In genomic region chr9:72655602-72656001, GRCm38 (mm10) we compare ENCODE assay signal across 10 mouse cellular contexts. TPM values are rescaled to one million over a fixed set of nuclear protein-coding genes. Genes with fewer than 3 reads are reported as not detected.
DNase-seq lines count a peak whose midpoint lies in the region; ATAC-seq lines count a peak whose summit lies in the region.
"Had no signal": no experiment of that assay in that cellular context is flagged by ENCODE, and none has a peak within 500 bp of the region (broad histone marks: within the 10 kb centered on the region; RNA-seq: fewer than 3 reads in every experiment).

No protein-coding gene starts in this region.

- H3K4me3 ChIP-seq in heart, embryonic 16.5 days (ENCODE audit: low read length) = no peak overlapping the region
- no peak overlapping the region for H3K4me3 ChIP-seq in embryonic facial prominence, embryonic 10.5 days
- H3K4me3 ChIP-seq in limb, embryonic 12.5 days (replicated peaks) = no peak overlapping the region
- H3K4me3 ChIP-seq: hindbrain, embryonic 13.5 days; neural tube, embryonic 15.5 days had no signal

- H3K9me3 ChIP-seq in heart, embryonic 16.5 days (replicated peaks; ENCODE audit: control insufficient read depth, low read length) = no peaks in the 10 kb centered on the region
- H3K9me3 ChIP-seq in embryonic facial prominence, embryonic 10.5 days = no peaks in the 10 kb centered on the region
- no peaks in the 10 kb centered on the region for H3K9me3 ChIP-seq in limb, embryonic 12.5 days
- H3K9me3 ChIP-seq: hindbrain, embryonic 13.5 days; neural tube, embryonic 15.5 days had no signal

- 0 out of 2 replicates have a peak overlapping the region, but pooled peaks have one; percentile 30 for H3K9ac ChIP-seq in heart, embryonic 16.5 days (ENCODE audit: low read length)
- no peak overlapping the region for H3K9ac ChIP-seq in limb, embryonic 12.5 days (replicated peaks)
- H3K9ac ChIP-seq: hindbrain, embryonic 13.5 days; neural tube, embryonic 15.5 days had no signal

- H3K27me3 ChIP-seq in heart, embryonic 16.5 days (ENCODE audit: control insufficient read depth, insufficient read depth, low read length) = no peaks in the 10 kb centered on the region
- no peaks in the 10 kb centered on the region for H3K27me3 ChIP-seq in embryonic facial prominence, embryonic 10.5 days (replicated peaks; ENCODE audit: low read depth, poor library complexity, severe bottlenecking)
- no peaks in the 10 kb centered on the region for H3K27me3 ChIP-seq in limb, embryonic 12.5 days
- H3K27me3 ChIP-seq: hindbrain, embryonic 13.5 days; neural tube, embryonic 15.5 days had no signal

- H3K4me2 ChIP-seq in heart, embryonic 16.5 days (ENCODE audit: low read depth, low read length) = no peak overlapping the region
- H3K4me2 ChIP-seq in limb, embryonic 12.5 days = no peak overlapping the region
- H3K4me2 ChIP-seq: hindbrain, embryonic 13.5 days; neural tube, embryonic 15.5 days had no signal

- DNase-seq in cerebellum, adult 9-11 months = peak; percentile 20
- DNase-seq in cerebellum, adult 9-10 months = no peak
- no peak for DNase-seq in heart, postnatal 25 days (ENCODE audit: low spot score)
- DNase-seq in embryonic facial prominence, embryonic 10.5 days (ENCODE audit: low spot score) = no peak
- DNase-seq in right cerebral cortex, postnatal 36 days (ENCODE audit: low spot score in 2 of 2) = no peak
- DNase-seq in lung, adult 18-20 months = no peak

- H3K4me1 ChIP-seq in heart, embryonic 16.5 days (ENCODE audit: control insufficient read depth, insufficient read depth, low read length) = peaks cover 36% of the 10 kb centered on the region
- H3K4me1 ChIP-seq in embryonic facial prominence, embryonic 10.5 days = peaks cover 61% of the 10 kb centered on the region
- peaks cover 45% of the 10 kb centered on the region for H3K4me1 ChIP-seq in limb, embryonic 12.5 days (replicated peaks)
- H3K4me1 ChIP-seq: neural tube, embryonic 15.5 days had no signal

- 53% methylated on average over 5 of the region's 5 CpGs for WGBS in heart, embryonic 16.5 days
- 83% methylated on average over 5 of the region's 5 CpGs for WGBS in embryonic facial prominence, embryonic 10.5 days
- 79% methylated on average over 5 of the region's 5 CpGs for WGBS in limb, embryonic 12.5 days

- no peaks in the 10 kb centered on the region for H3K36me3 ChIP-seq in heart, embryonic 16.5 days (ENCODE audit: control insufficient read depth, insufficient read depth)
- no peaks in the 10 kb centered on the region for H3K36me3 ChIP-seq in embryonic facial prominence, embryonic 10.5 days (replicated peaks)
- H3K36me3 ChIP-seq in limb, embryonic 12.5 days = no peaks in the 10 kb centered on the region
- H3K36me3 ChIP-seq: hindbrain, embryonic 13.5 days; neural tube, embryonic 15.5 days had no signal

- H3K27ac ChIP-seq in heart, embryonic 16.5 days (ENCODE audit: low read length) = peak overlapping the region; percentile 11
- peak overlapping the region; percentile 58 for H3K27ac ChIP-seq in embryonic facial prominence, embryonic 10.5 days (replicated peaks)
- peak overlapping the region; percentile 98 for H3K27ac ChIP-seq in limb, embryonic 12.5 days
- H3K27ac ChIP-seq: hindbrain, embryonic 13.5 days; neural tube, embryonic 15.5 days had no signal

- intact Hi-C loops in heart, postnatal 25 days (cut with DNase I) = loop anchor here (2.0 kb wide), 1 partner anchor 17 kb away; no protein-coding TSS in a partner anchor

- no peak for ATAC-seq in heart, embryonic 16.5 days (replicated peaks; ENCODE audit: extremely low read depth, insufficient read depth, low FRiP score)
- no peak for ATAC-seq in limb, embryonic 12.5 days (ENCODE audit: insufficient number of reproducible peaks, insufficient read depth, low FRiP score, low TSS enrichment, low read depth)

RNA-seq across cellular contexts. Expression of gene Nedd4, which starts 6.5 kb away (rescaled TPM):
- 428 and 482 TPM in 2 replicates for polyA plus RNA-seq in heart, embryonic 16.5 days (2015; fragmentation: Nextera tagmentation; extraction: Ambion mirVana)
- total RNA-seq in heart, postnatal 25 days (2021) = 100 to 1,000 TPM; 337 to 377 TPM
- polyA plus RNA-seq in embryonic facial prominence, embryonic 10.5 days (2016; fragmentation: Nextera tagmentation; extraction: Ambion mirVana) = 660 and 664 TPM in 2 replicates
- polyA plus RNA-seq in limb, embryonic 12.5 days (2016; fragmentation: Nextera tagmentation; extraction: Ambion mirVana) = 815 and 839 TPM in 2 replicates

Comparison
In these comparisons a context has a peak if more than half of its experiments do, and no peak if none do; other contexts are left out.
1. H3K27ac ChIP-seq: peak in every context shown above with its lines; median percentile 98 in limb, embryonic 12.5 days; 58 in embryonic facial prominence, embryonic 10.5 days; 11 in heart, embryonic 16.5 days.